Mouse (Mus musculus): ENCODE measurements around the gene C1ql2. TPM values are rescaled to one million over a fixed set of nuclear protein-coding genes. Genes with fewer than 3 reads are reported as not detected.

Gene C1ql2
- total and polyA plus RNA-seq, 2 experiments from 2014 or later, result 3.0 to 3.5 TPM

GRCm38 (mm10) chr1:120385029-120385571 is 44.7 kb downstream of the C1ql2 start:
- DNase-seq, result no peak
- ATAC-seq, result no peak
- Histone ChIP-seq H3K36me3 (ENCODE audit: insufficient read depth) (no peaks in the 10 kb centered on the region), H3K4me2 (ENCODE audit: low read depth) (no peak overlapping the region), H3K4me1 (ENCODE audit: insufficient read depth) (no peaks in the 10 kb centered on the region), H3K9ac (no peak overlapping the region), H3K27ac (ENCODE audit: low read depth, low read length) (no peak overlapping the region), H3K9me3 (ENCODE audit: low read length) (no peaks in the 10 kb centered on the region), H3K27me3 (ENCODE audit: insufficient read depth, low read length) (no peaks in the 10 kb centered on the region), H3K4me3 (ENCODE audit: low read depth, low read length) (no peak overlapping the region)
- 75% methylated on average over 18 of the region's 18 CpGs for WGBS
- TF ChIP-seq CTCF (IDR thresholded peaks at IDR 0.05; ENCODE audit: low read depth), result no peak

GRCm38 (mm10) chr1:120389734-120390133 is 49.4 kb downstream of the C1ql2 start:
- Histone ChIP-seq H3K4me3 (ENCODE audit: low read depth, low read length) (no peak overlapping the region), H3K9me3 (ENCODE audit: low read length) (no peaks in the 10 kb centered on the region), H3K4me1 (ENCODE audit: insufficient read depth) (no peaks in the 10 kb centered on the region), H3K27me3 (ENCODE audit: insufficient read depth, low read length) (no peaks in the 10 kb centered on the region), H3K27ac (ENCODE audit: low read depth, low read length) (no peak overlapping the region), H3K36me3 (ENCODE audit: insufficient read depth) (no peaks in the 10 kb centered on the region), H3K4me2 (ENCODE audit: low read depth) (no peak overlapping the region), H3K9ac (no peak overlapping the region)
- TF ChIP-seq CTCF (IDR thresholded peaks at IDR 0.05; ENCODE audit: low read depth), result no peak
- ATAC-seq (no peak), DNase-seq (no peak)
- WGBS, result 43% methylated on average over 6 of the region's 6 CpGs

- no peak for ATAC-seq
- H3K4me3 ChIP-seq (ENCODE audit: low read depth, low read length), result no peak overlapping the region
- no peak for TF ChIP-seq CTCF (IDR thresholded peaks at IDR 0.05; ENCODE audit: low read depth)
- no peak overlapping the region for H3K9ac ChIP-seq
- H3K27me3 ChIP-seq (ENCODE audit: insufficient read depth, low read length), result no peaks in the 10 kb centered on the region
- peak; percentile 16 for DNase-seq
- 3% methylated on average over 11 of the region's 11 CpGs for WGBS
- H3K4me2 ChIP-seq (ENCODE audit: low read depth), result no peak overlapping the region
- no peaks in the 10 kb centered on the region for H3K36me3 ChIP-seq (ENCODE audit: insufficient read depth)
- H3K27ac ChIP-seq (ENCODE audit: low read depth, low read length), result no peak overlapping the region
- no peaks in the 10 kb centered on the region for H3K9me3 ChIP-seq (ENCODE audit: low read length)
- H3K4me1 ChIP-seq (ENCODE audit: insufficient read depth), result no peaks in the 10 kb centered on the region
Observed at GRCm38 (mm10) chr1:120390336-120390735, 50.0 kb downstream of the C1ql2 start.

Other genes with a start within 250 kb of the C1ql2 start
- gene Dbi, start 219.5 kb upstream of the C1ql2 start, total RNA-seq (2014; rRNA removed), result 533 and 625 TPM in 2 replicates
- 1,729 and 1,732 TPM in 2 replicates for gene Dbi, start 219.5 kb upstream of the C1ql2 start, polyA plus RNA-seq (2015; fragmentation: Nextera tagmentation; extraction: Ambion mirVana)
- 2.3 and 4.6 TPM in 2 replicates for gene 3110009E18Rik, start 219.4 kb upstream of the C1ql2 start, total RNA-seq (2014; rRNA removed)
- gene 3110009E18Rik, start 219.4 kb upstream of the C1ql2 start, polyA plus RNA-seq (2015; fragmentation: Nextera tagmentation; extraction: Ambion mirVana), result 16.7 and 24.2 TPM in 2 replicates
- 1.3 and 3.9 TPM in 2 replicates for gene Steap3, start 67.9 kb upstream of the C1ql2 start, total RNA-seq (2014; rRNA removed)
- 3.9 and 4.4 TPM in 2 replicates for gene Steap3, start 67.9 kb upstream of the C1ql2 start, polyA plus RNA-seq (2015; fragmentation: Nextera tagmentation; extraction: Ambion mirVana)
- gene Marco, start 164.4 kb downstream of the C1ql2 start, total RNA-seq (2014; rRNA removed), result 0.46 TPM in 1 of 2 replicates, not detected in the other
- not detected in 2 replicates for gene Marco, start 164.4 kb downstream of the C1ql2 start, polyA plus RNA-seq (2015; fragmentation: Nextera tagmentation; extraction: Ambion mirVana)

Measured in forebrain, postnatal 0 days (tissue).